Mouse (Mus musculus): ENCODE results near the gene Chst15. TPM values are rescaled to one million over a fixed set of nuclear protein-coding genes. Genes with fewer than 3 reads are reported as not detected.
A peak's percentile ranks its signal among the peaks of the same experiment; 100 is the strongest.

The Chst15 gene
- total RNA-seq (2021): 10 to 100 TPM; 38.5 to 39.6 TPM
- long read RNA-seq, experiment 1, full-length matches to known transcripts: 13 of 29 reads
- long read RNA-seq, experiment 1, partial matches to known transcripts: 6 of 29 reads
- long read RNA-seq, experiment 1, other reads (novel, unspliced or antisense): 10 of 29 reads
- long read RNA-seq, experiment 2, full-length matches to known transcripts: 10 of 17 reads
- long read RNA-seq, experiment 2, partial matches to known transcripts: 1 of 17 reads
- long read RNA-seq, experiment 2, other reads (novel, unspliced or antisense): 6 of 17 reads

DNA sequence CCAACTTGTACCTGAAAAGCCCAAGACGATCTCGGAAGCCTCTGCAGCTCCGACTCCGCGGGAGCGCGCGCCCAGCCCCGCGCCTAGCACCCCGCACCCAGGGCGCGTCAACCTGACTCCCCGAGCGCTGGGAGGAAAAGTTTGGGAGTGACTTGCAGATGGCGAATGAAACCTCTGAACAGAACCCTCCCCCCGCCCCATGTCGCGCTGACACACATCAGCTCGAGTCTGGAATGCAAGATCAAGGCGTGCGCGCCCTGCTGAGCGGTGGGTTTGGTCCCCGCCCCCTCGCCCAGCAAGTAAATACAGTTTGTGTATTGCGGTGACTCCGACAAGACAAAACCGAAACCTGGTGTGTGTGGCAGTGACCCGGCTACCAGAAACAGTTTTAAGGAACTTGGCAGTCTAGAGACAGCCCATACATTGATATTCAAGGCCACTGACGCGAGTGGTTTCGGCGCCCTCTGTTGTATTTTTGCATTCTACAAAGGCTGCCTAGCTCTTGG, at the start of gene Chst15:
Gene Chst15 (minus strand): TSS at position 193 of the 506 bp plus-strand sequence.
- DNase-seq (ENCODE audit: low spot score in 2 of 2): peak in 1 of 2 experiments; percentile 30

- no peak for DNase-seq (ENCODE audit: low spot score in 2 of 2)
Observed at GRCm38 (mm10) chr7:132365703-132366384, 48.8 kb upstream of the Chst15 start.

DNA sequence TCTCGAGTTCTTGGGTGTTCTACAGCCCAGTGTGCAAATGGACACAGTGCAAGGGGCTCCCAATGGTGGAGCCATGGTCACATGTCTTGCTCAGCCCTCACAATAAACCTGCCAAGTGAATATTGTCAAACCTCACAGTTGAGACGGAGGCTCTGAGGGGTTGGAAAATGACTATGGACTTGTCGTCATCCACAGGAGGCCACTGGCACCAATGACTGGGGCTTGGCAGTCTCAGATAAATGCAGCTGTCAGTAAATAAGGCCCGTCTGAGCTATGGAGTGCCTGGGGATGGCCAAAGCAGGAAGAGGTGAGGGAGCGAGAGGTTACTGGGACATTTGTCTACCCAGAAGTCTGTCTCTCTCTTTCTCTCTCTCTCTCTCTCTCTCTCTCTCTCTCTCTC, 48.1 kb upstream of the Chst15 start:
- no peak for DNase-seq (ENCODE audit: low spot score in 2 of 2)

- DNase-seq (ENCODE audit: low spot score in 2 of 2): no peak
Observed at GRCm38 (mm10) chr7:132364506-132364905, 47.5 kb upstream of the Chst15 start.

DNA sequence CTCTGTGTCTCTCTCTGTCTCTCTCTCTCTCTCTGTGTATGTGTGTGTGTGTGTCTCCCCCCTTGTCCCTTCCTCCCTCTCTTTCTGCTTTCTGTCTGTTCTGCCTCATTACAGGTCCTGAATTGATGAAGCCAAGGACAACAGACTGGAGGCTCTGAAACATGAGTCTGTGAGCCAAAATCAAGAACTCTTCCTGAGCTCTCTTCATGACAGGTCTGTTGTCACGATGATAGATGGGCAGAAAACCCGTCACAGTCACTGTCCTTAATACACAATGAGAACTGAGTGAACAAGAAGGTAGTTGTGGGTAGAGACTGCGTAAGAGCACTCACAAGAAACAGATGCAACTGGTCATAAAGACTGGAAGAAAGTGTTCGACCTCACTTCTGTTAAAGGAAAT, 43.3 kb upstream of the Chst15 start:
- DNase-seq (ENCODE audit: low spot score in 2 of 2): no peak

GRCm38 (mm10) chr7:132358709-132359108, 41.7 kb upstream of the Chst15 start:
- no peak for DNase-seq (ENCODE audit: low spot score in 2 of 2)

- no peak for DNase-seq (ENCODE audit: low spot score in 2 of 2)
Observed at GRCm38 (mm10) chr7:132358250-132358649, 41.2 kb upstream of the Chst15 start.

DNA sequence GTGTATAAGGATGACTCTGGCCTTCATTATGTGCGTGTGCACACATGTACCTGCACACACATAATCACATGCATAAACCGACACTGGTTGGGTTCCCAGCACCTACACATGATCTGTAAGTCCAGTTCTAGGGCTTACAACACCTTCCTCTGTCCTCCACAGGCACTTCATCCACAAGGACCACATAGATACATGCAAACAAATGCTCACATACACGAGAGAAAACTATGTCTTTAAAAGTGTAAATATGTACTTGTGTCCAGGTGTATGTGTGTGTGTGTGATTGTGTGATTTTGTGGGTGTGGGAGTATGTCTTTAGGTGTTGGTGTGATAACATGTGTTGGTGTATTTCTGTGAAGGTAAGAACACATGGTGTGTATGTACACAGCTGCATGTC, 40.8 kb upstream of the Chst15 start:
- DNase-seq (ENCODE audit: low spot score in 2 of 2): no peak

DNA sequence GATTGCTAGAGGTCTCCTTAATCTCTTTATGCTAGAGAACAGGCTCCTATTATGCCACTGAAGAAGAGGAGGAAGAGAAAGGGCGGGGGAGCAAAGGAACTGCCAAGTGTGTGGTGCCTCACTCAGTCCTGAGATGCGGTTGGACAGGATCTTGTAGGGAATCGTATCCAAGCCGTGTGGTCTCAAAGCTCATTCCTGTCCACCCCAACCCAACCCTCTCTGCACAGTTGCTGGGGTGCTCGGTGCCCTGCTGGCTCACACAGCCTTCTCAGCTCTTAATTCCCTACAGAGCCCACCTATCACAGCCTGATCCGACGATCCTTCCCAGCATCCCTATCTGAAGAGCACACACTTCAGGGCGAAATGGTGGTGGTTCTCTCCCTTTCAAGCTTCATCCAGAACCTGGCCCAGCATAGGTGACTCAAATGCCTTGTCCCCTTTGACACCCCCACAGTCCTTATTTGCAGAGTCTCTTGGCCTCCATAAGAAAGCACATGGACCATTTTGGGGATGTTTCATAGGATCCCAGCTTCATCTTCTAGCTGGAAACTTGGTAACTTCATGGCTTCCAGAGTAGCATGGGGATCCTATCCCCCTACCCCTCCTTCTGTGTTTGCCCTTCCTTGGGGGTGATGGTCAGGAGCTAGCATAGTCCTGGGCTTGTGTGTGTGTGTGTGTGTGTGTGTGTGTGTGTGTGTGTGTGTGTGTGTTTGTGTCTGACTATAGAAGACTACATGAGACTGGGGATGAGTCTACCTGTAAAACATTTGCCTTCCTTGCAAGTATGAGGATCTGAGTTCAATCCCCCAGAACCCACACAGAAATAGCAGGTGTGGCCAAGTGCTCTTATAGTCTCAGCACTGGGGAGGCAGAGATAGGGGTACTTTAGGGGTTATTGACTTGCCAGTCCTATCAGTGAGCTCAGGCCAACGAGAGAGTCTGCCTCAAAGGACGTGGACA, 40.1 kb upstream of the Chst15 start:
- no peak for DNase-seq (ENCODE audit: low spot score in 2 of 2)

GRCm38 (mm10) chr7:132356185-132356584, 39.2 kb upstream of the Chst15 start:
- DNase-seq (ENCODE audit: low spot score in 2 of 2): peak in 1 of 2 experiments; percentile 23

DNA sequence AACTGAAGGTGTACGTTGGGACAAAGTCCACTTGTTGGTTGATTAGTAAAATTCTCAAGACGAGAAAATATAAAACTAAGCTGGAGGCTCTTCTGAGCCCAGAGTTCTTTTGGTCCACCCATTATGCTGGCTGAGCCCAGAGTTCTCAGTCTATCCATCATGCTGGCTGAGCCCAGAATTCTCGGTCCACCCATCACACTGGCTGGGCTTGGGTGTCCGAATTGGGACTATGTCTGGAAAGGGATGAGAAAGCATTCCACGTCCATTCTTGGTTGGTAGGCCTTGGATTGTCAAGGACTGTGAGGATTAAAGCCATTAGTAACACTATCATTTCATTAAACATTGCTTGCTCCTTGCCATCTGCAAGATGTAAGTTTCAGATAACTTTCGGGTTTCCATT, 38.7 kb upstream of the Chst15 start:
- DNase-seq (ENCODE audit: low spot score in 2 of 2): no peak

- DNase-seq (ENCODE audit: low spot score in 2 of 2): no peak
Observed at GRCm38 (mm10) chr7:132349075-132349572, 32.1 kb upstream of the Chst15 start.

- DNase-seq (ENCODE audit: low spot score in 2 of 2): no peak
Observed at GRCm38 (mm10) chr7:132347273-132348045, 30.4 kb upstream of the Chst15 start.

GRCm38 (mm10) chr7:132345526-132346070, 28.6 kb upstream of the Chst15 start:
- DNase-seq (ENCODE audit: low spot score in 2 of 2): no peak

DNA sequence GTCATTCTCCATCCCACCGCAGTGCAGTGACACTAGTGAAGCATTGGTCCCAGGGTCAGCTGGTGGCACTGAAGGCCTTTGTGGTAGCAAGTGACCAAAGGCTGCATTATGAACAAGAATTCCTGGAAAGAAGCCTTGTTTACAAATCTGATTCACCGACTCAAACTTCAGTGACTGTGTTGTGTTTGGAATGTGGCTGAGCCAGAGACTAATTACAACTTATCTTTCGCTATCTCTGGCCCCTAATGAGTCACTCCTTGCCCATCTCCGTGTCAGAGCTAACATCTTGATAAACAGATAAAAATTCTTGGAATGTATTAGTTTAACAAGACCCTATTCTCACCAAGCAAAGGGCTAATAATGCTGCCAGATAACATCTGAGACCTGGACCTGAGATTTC, 27.6 kb upstream of the Chst15 start:
- no peak for DNase-seq (ENCODE audit: low spot score in 2 of 2)

DNA sequence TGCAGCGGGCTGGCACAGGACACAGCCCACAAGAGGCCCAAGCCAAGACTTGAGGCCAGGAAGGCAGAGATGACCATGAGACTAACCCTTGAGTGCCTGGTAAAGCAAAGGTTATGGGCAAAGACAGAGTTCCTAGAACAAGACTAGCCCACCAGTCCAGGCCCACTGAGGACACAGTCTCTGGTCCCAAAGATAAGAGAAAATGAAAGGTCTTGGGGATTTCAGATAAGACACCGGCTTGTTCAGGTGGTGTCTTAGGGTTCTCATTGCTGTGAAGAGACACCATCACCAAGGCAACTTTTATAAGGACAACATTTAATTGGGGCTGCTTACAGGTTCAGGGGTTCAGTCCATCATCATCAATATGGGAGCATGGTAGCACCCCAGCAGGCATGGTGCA, 26.9 kb upstream of the Chst15 start:
- no peak for DNase-seq (ENCODE audit: low spot score in 2 of 2)

- DNase-seq (ENCODE audit: low spot score in 2 of 2): no peak
Observed at GRCm38 (mm10) chr7:132343146-132343545, 26.1 kb upstream of the Chst15 start.

GRCm38 (mm10) chr7:132339041-132339839, 22.2 kb upstream of the Chst15 start:
- DNase-seq (ENCODE audit: low spot score in 2 of 2): no peak

DNA sequence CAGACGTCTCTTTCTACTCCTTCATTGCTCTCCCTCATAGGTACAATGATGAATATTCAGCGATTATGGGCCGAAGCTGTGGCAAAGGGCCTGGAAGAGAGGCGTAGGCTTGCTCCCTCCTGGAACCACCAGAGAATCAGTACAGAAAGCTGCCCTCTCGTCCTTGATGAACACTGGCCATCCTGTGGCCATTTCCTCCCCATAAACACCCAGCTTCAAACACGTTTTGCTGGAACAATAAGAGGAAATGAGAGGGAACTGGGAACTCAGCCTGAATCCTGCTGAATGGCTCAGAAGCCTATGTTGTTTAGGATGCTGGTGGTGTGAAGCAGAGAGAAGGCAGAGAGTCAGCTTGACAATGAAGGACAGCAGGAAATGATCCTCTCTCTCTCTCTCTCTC, 21.3 kb upstream of the Chst15 start:
- no peak for DNase-seq (ENCODE audit: low spot score in 2 of 2)

All from left cerebral cortex, adult 18-20 months (tissue).